Mouse (Mus musculus): Measurements from ENCODE around the gene Txnrd2. TPM values are rescaled to one million over a fixed set of nuclear protein-coding genes. Genes with fewer than 3 reads are reported as not detected.

Txnrd2 gene
- total RNA-seq, 2 experiments from 2014 or later: 22.2 to 24.0 TPM

GRCm38 (mm10) chr16:18411802-18412476, 14.2 kb upstream of the Txnrd2 start:
- intact Hi-C loops (cut with DNase I): no loop called here

GRCm38 (mm10) chr16:18413032-18413816, 13.0 kb upstream of the Txnrd2 start:
- intact Hi-C loops (cut with DNase I): no loop called here
- no peak for DNase-seq

More at GRCm38 (mm10) chr16:18411802-18412476, 14.2 kb upstream of the Txnrd2 start:
- DNase-seq: peak; percentile 53

- DNase-seq: no peak
These were observed 10.0 kb upstream of the Txnrd2 start for GRCm38 (mm10) chr16:18416094-18416761.

DNA sequence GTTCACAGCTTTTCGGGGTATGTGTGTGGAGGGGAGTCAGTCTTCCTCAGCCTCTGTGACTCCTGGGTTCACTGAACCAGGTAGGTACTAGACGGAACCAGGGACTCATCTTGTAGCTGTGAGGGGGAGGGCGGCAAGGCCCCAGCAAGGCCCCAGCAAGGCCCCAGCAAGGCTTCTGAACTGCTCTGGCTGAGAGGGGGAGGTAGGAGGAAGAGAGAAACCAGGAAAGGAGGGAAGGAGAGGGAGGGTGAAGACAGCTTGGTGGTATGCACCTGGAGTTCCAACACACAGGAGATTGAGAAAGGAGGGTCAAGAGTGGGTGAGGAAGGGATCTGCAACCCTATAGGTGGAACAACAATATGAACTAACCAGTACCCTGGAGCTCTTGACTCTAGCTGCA, 9.3 kb upstream of the Txnrd2 start:
- DNase-seq: no peak
- intact Hi-C loops (cut with DNase I): no loop called here

More at GRCm38 (mm10) chr16:18416094-18416761, 10.0 kb upstream of the Txnrd2 start:
- intact Hi-C loops (cut with DNase I): no loop called here

- intact Hi-C loops (cut with DNase I): no loop called here
- no peak for DNase-seq
These were observed 8.7 kb upstream of the Txnrd2 start for GRCm38 (mm10) chr16:18417491-18417890.

GRCm38 (mm10) chr16:18418756-18419602, 7.2 kb upstream of the Txnrd2 start:
- no peak for DNase-seq
- intact Hi-C loops (cut with DNase I): no loop called here

DNA sequence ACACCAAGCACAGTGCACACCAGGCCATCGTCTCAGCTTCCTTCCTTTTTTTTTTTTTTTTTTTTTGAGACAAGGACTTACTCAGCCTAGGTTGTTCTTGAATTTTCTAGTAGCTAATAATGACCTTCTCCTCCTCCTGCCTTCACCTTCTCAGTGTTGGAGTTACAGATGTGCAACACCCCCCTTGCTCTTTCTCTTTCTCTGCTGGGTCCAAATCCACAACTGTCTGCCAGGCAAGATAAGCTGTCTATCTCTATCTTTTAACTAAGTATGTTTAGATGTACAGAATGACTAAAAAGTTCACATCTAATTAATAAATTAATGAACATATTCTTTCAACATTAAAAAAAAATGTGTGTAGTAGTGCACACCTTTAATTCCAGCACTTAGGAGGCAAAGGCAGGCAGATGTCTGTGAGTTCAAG, 6.6 kb upstream of the Txnrd2 start:
- intact Hi-C loops (cut with DNase I): no loop called here
- DNase-seq: no peak

GRCm38 (mm10) chr16:18420571-18420970, 5.6 kb upstream of the Txnrd2 start:
- DNase-seq: no peak
- intact Hi-C loops (cut with DNase I): no loop called here

DNA sequence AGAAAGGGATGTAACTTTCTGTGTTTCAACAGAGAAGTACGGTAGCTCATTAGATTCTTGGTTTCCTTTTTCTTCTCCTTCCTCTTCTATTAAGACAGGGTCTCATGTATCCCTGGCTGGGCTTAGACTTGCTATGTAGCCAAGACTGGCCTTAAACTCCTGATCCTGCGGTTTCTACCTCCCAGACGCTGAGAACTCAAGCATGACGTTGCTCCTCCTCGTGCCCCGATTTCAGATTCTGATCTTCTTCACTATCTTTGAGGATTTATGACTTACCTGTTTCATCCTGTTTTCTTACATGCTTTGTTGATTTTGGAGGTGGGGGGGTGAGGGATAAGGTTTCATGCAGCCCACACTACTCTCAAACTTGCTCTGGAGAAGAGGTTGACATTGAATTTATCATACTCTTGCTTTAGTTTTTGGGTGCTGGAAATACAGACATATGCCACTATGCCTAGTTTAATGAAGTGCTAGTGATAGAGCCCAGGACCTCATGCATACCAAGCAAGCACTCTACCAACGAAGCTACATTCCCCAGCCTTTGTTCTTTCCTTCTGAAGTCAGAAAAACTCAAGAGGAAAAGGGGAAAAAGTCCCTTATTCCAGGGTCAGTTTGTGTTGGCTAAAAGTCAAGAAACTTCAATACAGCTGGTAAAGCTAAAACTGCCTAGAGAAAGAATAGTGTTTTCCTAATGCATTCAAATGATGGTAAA, 2.8 kb upstream of the Txnrd2 start:
- intact Hi-C loops (cut with DNase I): no loop called here
- DNase-seq: no peak

GRCm38 (mm10) chr16:18423915-18424265, 2.3 kb upstream of the Txnrd2 start:
- DNase-seq: no peak
- intact Hi-C loops (cut with DNase I): no loop called here

- no peak for DNase-seq
- intact Hi-C loops (cut with DNase I): no loop called here
These were observed 1.7 kb upstream of the Txnrd2 start for GRCm38 (mm10) chr16:18424364-18425045.

GRCm38 (mm10) chr16:18425475-18426214, 539 bp upstream of the Txnrd2 start:
- DNase-seq: no peak
- intact Hi-C loops (cut with DNase I): no loop called here

- no peak for DNase-seq
- intact Hi-C loops (cut with DNase I): no loop called here
These were observed 657 bp downstream of the Txnrd2 start, which contains the start of gene Comt for GRCm38 (mm10) chr16:18426802-18427280. Gene Comt, minus strand, starts transcription at chr16:18426852.

DNA sequence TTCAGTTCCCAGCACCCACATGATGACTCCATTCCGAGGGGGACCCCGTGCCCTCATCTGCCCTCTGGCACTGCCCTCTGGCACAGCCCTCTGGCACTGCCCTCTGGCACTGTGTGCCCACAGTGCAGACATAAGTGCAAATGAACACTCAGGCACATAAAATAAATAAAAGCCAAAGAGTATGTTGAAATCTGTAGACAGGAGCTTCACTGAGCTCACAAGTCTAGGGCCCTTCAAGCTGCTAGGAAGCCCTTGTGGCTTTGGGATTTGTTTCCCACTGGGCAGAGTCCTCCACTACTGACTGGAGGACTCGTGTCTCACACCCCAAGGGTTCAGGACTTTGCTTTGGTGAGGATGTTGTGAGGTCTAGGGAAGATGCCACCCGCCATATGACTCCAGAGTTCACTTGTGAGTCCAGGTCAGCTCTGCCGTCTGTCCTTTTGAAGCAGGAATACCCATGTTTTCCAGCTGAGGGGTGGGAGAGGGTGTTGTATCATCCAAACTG, 1.9 kb downstream of the Txnrd2 start:
- no peak for DNase-seq
- intact Hi-C loops (cut with DNase I): no loop called here

DNA sequence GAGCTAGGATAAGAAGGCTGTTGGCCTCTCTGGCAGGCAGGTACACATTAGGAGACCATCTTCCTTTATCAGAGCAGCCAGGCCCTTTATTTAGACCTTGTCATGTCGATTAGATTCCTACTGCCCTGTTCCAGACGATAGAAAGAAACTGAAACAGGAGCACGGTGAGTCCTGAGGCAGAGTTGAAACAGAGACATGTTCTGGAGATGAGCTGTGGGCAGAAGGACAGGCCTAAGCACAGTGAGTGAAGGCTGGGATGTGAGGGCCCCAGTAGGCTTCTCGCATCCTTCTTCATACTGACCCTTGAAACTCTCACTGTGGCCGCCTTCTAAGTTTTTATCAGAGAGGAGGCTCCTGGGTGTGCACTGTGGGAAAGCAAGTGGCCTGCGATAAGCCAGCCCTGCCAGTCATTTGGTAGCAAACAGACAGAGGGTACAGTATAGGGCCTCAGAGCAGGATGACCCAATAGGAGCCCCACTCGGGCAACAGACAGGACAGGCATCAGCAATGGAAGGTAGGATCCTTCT, 2.4 kb downstream of the Txnrd2 start:
- no peak for DNase-seq
- intact Hi-C loops (cut with DNase I): no loop called here

- intact Hi-C loops (cut with DNase I): no loop called here
These were observed 3.5 kb downstream of the Txnrd2 start for GRCm38 (mm10) chr16:18429641-18430040.

GRCm38 (mm10) chr16:18430641-18431212, 4.5 kb downstream of the Txnrd2 start:
- no peak for DNase-seq
- intact Hi-C loops (cut with DNase I): no loop called here

More at GRCm38 (mm10) chr16:18429641-18430040, 3.5 kb downstream of the Txnrd2 start:
- DNase-seq: no peak
